Mouse (Mus musculus): ENCODE results near the gene Capzb.

Capzb gene

DNA sequence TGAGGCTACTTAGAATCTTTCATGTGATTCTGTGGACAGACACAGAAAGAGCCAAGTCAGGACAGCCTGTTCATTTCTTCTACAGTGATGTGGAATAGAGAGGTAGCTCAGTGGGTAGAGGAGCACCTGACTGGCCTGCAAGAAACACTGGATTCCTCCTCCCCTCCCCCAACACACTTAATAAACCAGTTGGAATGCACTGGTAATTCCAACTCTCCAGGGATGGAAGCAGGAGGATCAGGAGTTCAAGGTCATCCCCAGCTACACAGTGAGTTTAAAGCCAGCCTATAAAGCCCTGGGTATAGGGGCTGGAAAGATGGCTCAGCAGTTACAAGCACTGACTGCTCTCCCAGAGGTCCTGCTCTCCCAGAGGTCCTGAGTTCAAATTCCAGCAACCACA, 10.2 kb upstream of the Capzb start:
- no peak for DNase-seq

DNA sequence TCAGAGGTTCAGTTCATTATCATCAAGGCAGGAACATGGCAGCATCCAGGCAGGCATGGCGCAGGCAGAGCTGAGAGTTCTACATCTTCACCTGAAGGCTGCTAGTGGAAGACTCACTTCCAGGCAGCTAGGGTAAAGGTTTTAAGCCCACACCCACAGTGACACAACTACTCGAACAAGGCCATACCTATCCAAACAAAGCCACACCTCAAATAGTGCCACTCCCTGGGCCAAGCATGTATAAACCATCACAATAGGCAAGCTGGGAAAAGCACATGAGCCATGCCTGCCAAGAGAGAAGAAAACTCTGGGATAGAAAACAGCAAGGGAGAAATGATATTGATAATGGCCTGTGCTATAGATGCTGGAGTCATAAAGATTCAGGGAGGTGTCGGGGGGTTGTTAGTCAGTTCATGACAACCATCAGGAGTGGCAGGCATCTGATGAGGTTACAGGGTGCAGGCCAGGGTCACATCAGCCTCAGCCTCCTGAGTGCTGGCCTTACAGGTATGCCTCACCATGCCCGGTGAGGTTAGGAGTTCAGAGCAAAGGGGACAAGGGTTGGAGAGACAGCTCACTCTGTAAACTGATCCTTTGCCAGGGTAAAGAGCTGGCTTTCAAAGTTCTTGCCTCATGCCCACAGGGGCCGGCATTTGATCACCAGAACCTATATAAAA, 6.8 kb upstream of the Capzb start:
- no peak for DNase-seq

DNA sequence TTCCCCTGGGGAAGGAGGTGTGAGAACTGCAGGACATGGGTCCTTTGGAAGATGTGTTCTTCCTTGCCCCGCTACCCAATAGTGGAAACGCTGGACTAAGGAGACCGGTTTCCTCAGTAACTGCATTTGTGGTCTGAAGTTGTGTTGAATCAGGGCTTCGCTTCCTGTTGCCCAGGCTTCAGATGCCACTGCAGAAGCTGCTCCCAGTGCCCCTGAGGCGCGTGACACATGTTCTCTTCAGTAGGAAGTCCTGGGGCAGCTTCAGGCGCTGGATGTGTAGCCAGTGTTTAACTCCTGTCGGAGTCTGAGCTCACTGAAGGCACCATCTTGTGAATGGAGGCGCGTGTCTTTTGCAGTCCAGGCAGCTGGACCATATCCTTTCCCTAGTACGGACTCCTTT, 4.8 kb upstream of the Capzb start:
- DNase-seq, result no peak

DNA sequence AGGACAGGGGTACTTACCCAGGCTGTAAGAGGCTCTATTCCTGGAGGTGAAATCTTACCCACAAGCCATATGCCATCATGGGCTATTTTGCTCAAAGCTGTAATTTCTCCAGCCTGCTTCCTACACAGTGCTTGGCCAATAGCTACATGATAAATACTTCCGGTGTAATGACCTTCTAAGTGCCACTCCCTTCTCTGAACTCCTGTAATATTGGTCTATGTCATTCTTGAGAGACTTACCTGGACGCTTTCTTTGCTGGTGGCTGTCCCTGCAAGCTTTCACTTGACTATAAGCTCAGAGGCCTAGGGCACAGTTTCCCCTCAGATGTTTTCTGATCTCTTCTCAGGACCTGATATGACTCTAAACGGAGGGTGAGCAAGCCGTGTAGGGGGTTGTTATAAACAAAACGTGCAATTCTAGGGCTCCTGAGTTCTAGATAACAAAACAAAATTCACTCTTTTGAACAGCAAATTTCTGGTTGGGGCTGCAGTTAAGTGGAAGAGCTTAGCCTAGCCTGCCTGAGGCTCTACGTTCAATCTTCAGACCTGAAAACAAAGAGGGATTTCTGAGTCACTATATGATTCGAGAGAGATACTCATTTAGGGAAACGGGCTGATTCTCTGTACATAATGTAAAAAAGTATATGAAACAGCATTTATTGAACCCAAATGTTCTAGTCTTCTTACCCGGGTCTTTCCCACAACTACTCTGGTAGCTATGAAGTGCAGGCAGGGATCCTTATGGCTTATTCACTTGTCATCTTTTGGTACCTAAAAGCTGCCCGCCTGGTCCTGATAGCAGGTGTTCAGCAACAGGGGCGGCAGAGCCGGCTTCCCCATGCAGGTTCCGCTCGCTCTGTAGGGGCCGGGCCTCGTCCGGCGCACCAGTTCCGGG, 847 bp upstream of the Capzb start:
- no peak for DNase-seq

DNA sequence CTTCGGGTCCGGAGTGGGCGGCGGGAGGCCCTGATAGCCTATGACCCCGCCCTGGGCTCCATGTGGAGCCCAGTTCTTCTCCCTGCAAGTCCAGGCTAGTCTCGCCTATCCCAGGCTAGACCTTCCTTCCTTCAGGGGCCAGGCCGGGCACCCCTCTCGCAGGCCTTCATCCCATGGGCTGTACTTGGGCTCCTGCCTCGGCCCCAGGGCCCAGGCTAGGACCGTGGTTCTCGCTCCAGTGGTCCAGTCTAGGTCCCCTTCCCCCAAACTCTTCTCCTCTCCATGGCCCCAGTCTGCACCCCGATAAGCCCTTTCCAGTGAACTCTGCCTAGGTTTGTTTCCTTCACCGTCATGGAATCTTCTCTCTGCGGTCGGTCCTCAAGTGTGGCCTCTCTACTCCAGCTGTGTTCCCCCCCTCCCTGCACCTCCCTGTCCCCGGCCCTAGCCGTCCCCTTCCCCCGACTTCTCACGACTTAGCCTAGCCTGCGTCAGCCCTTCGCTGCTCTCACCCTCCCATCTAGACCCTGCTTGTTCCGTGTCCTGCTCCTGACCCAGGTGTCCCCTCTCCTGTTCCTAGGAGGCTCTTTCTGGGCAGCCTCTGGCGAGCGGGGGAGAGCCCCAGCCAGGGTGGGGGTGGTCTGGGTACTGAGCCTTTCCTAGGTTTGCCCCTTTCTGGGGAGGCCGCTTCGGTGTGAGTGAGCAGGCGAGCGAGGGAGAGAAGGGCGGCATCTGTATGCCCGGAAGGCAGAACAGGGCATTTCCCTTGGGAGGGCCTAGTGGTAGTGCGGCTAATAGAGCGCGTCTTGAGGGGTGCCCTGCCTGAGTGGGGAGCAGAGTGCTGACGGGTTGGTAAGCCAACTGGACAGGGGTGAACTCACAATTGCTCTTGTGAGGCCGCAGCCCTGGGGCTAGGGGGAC, 736 bp downstream of the Capzb start:
- DNase-seq, result no peak

DNA sequence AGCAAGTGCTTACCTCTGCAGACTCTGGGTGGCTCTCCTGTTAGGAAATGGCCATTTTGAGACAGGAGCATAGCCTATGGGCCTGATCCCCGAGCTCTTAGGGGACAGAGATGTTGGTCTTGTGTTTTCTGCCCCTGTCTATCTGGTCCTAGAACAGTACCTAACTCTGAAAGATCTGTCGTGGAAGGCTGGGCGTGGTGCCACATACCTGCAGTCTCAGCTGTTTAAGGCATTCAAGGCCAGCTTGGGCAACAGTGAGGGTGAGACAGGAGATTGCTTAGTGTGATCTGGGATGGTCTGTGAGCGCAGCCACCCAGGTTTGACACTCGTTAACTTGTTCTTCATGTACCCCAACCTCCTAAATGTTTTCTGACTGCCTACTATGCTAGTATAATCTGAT, 2.4 kb downstream of the Capzb start:
- DNase-seq, result no peak

DNA sequence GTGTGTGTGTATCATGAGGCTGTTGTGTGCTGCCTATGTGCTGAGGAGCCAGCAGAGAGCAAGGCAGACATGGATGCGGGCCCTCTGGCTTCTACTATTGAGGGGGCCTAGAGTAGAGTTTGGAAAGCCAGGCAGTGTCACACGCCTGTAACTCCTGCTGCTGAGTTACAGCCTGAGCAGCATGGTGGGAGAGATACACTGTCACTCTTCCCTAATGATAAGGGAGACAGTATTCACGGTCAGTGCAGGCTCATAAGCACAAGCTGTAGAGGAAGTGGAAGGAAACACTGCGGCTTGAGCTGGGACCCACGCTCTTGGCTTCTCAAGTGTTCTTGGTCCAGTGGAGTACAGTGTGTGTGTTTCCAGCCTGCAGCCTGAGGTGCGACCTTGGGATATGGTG, 3.8 kb downstream of the Capzb start:
- no peak for DNase-seq

DNA sequence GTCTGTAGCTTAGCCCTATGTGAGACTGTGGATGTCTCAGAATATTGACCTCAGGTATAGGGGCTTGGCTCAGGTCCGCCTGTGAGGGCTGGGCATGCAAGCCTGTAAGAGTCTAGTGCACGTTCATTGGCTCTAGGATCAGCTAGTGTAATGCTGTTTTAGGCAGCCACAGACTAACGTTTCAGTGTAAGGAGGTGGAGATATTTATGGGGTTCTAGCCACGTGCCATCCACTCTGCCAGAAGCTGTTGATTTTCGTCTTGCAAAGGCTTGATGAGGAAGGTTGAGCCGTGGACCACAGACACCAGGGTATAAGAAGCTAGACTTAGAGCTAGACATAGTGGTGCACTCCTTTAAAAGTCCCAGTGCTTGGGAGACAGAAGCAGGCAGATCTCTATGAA, 4.2 kb downstream of the Capzb start:
- no peak for DNase-seq

DNA sequence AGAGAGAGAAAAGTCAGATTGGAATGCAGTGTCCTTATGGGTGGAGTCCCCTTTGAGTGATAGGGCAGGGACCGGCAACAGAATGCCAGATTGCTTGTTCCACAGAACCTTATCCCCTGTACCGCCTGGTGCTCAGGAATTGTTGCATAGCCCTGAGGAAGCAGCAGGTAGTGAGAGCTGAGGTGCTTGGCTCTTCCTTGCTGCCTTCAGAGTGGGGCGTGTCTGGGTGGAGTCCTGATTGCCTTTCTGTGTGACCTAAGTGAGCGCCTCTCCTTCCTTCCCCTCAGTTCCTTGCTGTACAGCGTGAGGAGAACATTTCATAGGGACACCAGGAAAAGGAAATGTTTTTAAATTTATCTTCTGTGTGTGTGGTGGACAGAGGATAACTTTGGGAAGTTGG, 4.8 kb downstream of the Capzb start:
- no peak for DNase-seq

DNA sequence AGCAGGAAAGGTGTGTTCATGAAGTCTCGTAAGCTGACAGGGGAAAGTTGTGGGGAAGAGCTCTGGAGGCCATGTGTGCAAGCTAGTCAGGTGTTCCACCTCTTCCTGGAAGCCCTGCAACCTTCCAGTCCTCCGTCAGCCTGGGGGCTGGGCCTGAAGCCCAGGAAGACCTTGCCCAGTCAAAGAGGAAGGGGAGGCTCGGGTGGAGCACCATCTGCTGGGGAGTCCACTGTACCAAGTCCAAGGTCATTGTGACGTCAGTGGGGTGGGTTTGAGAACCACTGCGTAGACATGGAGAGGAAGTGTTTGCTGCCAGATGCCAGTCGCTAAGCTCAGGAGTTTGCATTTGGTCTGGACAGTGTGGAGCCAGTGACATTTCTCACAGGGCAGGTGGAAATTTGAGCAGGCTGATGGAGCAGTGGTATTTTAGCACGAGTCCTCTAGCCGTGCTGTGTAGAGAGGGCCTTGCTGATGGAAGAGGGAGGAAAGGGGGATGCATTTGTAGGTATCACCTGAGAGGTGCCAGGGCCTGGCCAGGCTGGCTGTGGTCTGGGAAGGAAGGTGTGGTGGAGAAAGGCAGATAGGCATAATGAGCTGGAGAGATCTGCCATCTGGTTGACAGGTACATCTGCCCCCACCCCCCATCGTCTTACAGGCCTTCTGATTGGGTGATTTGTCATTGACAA, 5.4 kb downstream of the Capzb start:
- DNase-seq, result no peak

DNA sequence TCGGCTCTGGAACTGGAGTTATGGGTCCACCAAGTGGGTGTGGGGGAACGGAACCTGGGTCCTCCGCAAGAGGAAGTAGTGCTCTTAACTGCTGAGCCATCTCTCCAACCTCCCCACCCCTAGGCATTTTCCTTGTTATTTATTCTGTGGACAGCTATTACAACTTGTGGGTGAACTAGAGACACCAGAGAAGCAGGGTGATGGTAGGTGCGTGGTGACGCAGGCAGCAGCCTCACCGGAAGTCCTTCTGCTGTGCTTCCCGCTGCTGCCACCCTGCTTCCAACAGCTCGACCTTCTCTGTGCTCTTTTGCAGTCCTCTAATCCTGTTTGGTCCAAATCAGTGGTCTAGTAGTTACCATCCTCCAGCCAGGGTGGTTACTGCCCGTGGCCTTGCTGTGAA, 6.4 kb downstream of the Capzb start:
- no peak for DNase-seq

DNA sequence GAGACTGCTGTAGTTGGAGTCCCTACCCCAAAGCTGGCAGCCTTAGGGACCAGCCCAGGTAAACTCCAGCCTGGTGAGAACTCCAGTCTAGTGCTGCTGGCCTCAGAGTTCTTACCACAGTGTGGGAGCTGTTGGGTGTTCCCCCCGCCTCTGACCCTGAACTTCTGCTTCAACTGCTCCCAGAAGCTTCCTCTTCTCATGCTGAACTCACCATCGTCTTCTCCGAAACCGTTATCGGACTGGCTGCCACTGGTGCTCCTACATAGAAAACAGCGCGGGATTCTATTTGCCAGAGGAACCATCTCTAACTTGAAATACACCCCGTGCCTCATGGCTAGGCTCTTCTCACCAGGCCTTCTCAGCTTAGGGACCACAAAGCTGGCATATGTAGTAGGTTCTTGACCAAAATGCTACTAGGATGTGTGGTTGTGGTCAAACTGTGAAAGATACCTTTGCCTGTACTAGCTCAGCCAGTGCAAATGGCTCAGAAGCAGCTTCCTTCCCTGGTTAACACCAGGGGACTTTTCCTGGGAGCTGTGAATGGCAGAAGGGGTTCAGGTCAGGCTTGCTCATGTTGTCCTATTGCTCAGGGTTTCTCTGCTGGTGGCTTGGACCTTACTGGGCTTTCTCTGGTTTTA, 7.1 kb downstream of the Capzb start:
- DNase-seq, result no peak

DNA sequence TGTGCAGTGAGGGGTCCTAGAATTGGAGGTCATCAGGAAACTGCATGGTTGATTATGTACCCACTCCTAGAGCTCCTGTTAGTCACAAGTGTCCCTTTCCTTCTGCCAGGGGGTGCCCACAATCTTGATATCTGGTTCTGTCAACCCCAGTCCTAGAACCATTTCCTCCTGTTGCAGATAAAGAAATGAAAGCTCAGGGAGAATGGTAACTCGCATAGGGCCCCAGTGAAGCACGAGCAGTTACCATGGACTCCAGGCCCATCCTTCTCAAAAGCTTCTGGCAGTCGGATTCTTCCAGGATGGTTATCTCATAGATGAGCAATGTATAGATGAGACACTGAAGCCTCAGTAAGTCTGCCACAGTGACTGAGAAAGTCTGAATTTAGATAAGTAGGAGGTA, 8.2 kb downstream of the Capzb start:
- DNase-seq, result no peak

DNA sequence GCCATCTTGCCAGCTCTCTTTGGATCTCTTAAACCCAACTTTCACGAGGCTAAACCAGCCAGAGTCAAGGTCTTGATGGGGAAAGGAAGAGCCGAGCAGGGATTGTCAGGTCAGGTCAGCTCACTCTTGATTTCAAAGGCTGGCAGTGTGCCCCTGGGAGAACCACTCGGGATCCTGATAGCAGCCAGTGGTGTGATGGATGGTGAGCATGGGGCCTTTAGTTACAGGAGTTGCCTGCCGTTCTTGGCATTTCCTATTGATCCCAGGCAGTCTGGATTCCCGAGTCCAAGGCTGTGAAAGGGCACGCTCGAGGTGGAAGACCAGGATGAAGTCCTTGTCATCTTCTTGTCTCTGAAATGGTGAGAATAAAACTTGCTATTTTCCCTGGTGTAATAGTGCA, 9.9 kb downstream of the Capzb start:
- no peak for DNase-seq

DNA sequence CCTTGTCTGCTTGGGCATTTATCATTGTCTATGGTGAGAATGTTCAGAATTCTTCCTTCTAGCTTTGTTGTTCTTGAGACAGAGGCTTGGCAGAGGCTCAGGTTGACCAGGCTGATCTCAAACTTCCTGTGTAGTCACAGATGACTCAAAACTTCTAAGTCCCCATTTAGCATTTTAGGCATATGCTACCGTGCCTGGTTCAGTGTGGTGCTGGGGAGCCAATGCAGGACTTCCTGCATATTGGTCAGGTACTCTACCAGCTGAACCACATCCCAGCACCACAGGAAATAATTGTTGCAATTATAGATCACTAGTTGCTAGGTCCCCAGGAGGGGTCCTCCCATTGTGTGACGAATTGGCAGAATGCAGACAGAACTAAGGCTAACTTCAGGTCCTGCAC, 10.7 kb downstream of the Capzb start:
- DNase-seq, result no peak

DNA sequence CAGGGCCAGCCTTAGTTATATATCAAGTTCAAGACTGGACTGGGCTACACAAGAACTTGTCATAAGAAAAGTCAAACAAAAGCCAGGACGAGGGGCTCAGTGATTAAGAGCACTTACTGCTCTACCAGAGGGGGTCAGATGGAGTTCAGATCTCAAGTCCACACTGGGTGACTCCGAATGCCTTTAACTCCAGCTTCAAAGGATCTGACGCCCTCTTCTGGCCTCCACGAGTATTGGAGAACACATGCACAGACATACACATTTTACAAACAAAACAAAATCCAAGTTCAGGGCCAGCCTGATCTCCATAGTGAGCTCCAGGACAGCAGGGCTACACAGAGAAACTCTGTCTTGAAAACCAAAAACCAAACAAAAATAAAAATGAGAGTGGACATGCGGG, 13.1 kb downstream of the Capzb start:
- DNase-seq, result no peak

DNA sequence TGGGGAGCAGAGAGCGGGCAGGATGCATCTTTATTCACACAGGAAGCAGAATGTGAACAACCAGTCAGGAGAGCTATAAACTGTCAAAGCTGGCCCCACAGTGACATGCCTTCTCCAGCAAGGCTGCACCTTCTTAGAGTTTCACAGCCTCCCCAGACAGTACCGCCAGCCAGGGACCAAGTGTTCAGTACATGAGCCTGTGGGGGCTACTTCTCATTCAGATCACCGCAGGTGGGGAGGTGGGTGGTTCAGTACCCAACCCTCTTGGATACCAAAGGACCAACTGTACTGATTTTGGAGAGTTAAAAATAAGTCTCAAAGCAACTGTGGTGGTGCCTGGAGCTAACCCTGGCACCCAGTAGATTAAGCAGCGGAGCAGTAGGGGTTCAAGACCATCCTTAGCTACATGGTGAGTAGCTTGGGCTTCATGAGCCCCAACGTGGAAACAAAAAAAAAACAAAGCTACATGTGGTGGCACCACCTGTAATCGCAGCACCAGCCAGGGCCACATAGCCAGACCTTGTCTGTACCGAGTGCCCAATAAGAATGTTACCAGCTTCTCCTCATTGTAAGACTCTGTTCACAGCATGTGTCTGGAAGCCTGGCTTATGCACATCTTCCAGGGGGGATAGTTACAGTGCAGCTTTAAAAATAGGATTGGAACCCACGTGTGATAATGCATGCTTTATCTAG, 13.8 kb downstream of the Capzb start:
- DNase-seq, result no peak

DNA sequence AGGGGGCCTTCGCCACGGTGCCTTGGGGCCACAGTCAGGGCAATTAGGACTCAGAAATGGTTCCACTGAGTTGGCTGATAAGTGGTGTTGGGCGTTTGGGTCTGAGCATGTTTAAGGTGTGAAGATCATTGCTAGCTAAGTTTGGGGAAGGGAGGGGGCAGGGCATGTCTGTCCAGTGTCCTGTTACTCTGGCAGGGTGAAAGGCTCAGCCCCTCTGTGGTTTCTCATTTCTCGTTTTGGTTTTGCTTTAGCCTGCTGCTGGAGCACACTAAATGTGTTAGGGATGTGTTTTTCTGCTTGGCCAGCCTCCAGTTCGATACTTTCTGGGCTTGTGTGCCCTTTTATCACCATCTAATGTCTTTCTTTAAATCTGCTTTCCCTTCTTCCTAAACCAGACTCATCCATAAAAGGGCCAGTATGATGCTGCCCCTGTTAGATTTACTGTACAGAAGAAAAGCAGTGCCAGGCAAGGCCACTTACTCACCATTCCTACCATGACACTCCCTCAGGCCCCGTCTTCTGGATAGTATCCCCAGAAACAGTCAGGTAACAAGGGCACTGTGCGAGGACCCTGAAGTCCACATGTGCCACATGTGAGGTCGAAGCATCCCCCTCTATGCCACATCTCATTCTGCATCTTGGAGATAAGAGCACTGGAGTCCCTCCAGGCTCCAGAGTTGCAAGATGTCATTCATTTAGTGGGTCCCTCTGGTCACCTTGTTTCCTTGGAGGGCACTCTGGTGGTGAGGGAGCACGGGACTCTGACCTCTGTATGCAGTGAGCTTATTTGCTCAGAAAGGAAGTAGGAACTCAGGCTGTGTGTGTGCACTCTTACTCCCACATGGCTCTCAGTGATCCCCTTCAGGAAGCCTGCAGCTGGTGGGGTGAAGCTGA, 15.8 kb downstream of the Capzb start:
- DNase-seq, result no peak

DNA sequence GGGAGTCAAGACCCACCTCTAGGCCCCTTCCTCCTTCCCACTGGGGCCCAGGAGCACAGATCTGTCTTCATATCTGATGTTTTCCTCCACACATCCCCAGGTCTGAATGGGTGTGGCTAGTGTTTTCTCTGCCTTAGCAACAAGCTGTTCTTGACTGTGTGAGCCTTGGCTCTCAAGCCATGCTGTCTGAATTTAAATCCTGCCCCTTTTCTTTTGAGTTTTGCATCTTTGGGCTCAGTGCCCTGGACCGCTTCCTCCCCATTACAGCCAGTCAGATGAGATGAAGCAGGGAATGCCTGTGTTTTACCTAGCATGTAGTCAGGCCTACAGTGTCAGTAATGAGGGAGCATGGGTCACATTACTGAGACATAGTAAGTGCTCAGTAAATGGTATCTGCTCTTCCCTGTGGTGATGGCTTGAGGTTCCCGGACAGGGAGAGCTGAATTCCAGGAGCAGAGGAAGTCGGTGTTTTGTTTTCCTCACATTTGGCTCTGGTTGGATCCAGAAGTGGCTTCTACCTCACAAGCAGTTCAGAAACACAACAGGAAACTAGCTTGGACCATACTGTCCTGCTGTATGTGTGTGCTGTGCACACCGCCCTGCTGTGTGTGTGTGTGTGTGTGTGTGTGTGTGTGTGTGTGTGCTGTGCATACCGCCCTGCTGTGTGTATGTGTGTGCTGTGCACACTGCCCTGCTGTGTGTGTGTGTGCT, 16.6 kb downstream of the Capzb start:
- DNase-seq, result no peak
